Mouse (Mus musculus) ES-E14 (cell line): ENCODE data around the gene Adtrp. TPM values are rescaled to one million over a fixed set of nuclear protein-coding genes. Genes with fewer than 3 reads are reported as not detected.

Experiments used
- DNase-seq: peaks from one replicate; pipeline ENCODE4 v3.0.0-alpha.2; 2013; ENCODE audit warnings: low read depth, low spot score
- H3K27ac ChIP-seq: 2 replicates; pipeline ENCODE4 v1.5.1; 2012; ENCODE audit warnings: low read depth, mild to moderate bottlenecking, low read length, moderate library complexity, mixed read lengths; ENCODE audit not compliant: poor library complexity, insufficient read depth, severe bottlenecking
- H3K36me3 ChIP-seq: 2 replicates; pipeline ENCODE4 v1.6.1; 2012; ENCODE audit warnings: mild to moderate bottlenecking, low read length, moderate library complexity, mixed read lengths; ENCODE audit not compliant: control insufficient read depth, poor library complexity, insufficient read depth, severe bottlenecking
- H3K4me1 ChIP-seq, 2 experiments: fragments of 150-350 bp in 1 of 2; sonication (generic) in 1 of 2; 2 replicates each; pipeline ENCODE4 v1.6.1; 2012; ENCODE audit warnings: low read length in 2 of 2, mild to moderate bottlenecking in 1 of 2, mixed read lengths in 1 of 2; ENCODE audit not compliant: control insufficient read depth in 2 of 2, insufficient read depth in 2 of 2, poor library complexity in 1 of 2
- H3K4me3 ChIP-seq, 2 experiments: fragments of 150-350 bp in 1 of 2; sonication (generic) in 1 of 2; 2 replicates each; pipeline ENCODE4 v1.5.1; 2012; ENCODE audit warnings: low read length in 2 of 2, low read depth in 1 of 2, mild to moderate bottlenecking in 1 of 2, mixed read lengths in 1 of 2; ENCODE audit not compliant: insufficient read depth in 1 of 2, poor library complexity in 1 of 2, severe bottlenecking in 1 of 2
- H3K9ac ChIP-seq: 2 replicates; pipeline ENCODE4 v1.6.1; 2012; ENCODE audit warnings: low read depth, mild to moderate bottlenecking, low read length, mixed read lengths; ENCODE audit not compliant: poor library complexity, insufficient read depth, severe bottlenecking
- H3K9me3 ChIP-seq: fragments of 150-350 bp; sonication (generic); 2 replicates; pipeline ENCODE4 v1.6.1; 2012; ENCODE audit warnings: low read depth, mild to moderate bottlenecking, low read length; ENCODE audit not compliant: control insufficient read depth, insufficient read depth
- CHD2 ChIP-seq: IDR thresholded peaks from 2 replicates; pipeline ENCODE4 v1.6.1; 2014; ENCODE audit warnings: mild to moderate bottlenecking, low read depth, low read length, inconsistent platforms
- HCFC1 ChIP-seq: IDR thresholded peaks from 2 replicates; pipeline ENCODE4 v1.6.1; 2012; ENCODE audit warnings: low read length, inconsistent platforms, borderline replicate concordance; ENCODE audit not compliant: insufficient read depth
- MAFK ChIP-seq: IDR thresholded peaks from 2 replicates; pipeline ENCODE4 v1.6.1; 2014; ENCODE audit warnings: mild to moderate bottlenecking, low read depth, low read length, inconsistent platforms; ENCODE audit not compliant: insufficient read depth
- ZC3H11A ChIP-seq: IDR thresholded peaks from 2 replicates; pipeline ENCODE4 v1.6.1; 2012; ENCODE audit warnings: low read depth, mild to moderate bottlenecking, inconsistent platforms, low read length, borderline replicate concordance
- ZNF384 ChIP-seq: IDR thresholded peaks from 2 replicates; pipeline ENCODE4 v1.6.1; 2012; ENCODE audit warnings: low read depth, low read length, inconsistent platforms
- in situ Hi-C, 2 experiments: fragments of 600-800 bp; cut with MboI; formaldehyde crosslinking; loops; one replicate each; pipeline ENCODE4 v1.15.1; 2025; ENCODE audit warnings: low sequenced_read_pairs in 2 of 2, inconsistent platforms in 1 of 2; ENCODE audit not compliant: unreplicated experiment in 2 of 2
- total RNA-seq: library from RNA; depleted of rRNA; stranded (reverse); fragments of 300-350 nt; gene quantifications from 2 replicates; pipeline ENCODE4 v1.2.3, GENCODE M21; 2012

The Adtrp gene
- total RNA-seq, 1 experiment = 0.58 TPM

DNA sequence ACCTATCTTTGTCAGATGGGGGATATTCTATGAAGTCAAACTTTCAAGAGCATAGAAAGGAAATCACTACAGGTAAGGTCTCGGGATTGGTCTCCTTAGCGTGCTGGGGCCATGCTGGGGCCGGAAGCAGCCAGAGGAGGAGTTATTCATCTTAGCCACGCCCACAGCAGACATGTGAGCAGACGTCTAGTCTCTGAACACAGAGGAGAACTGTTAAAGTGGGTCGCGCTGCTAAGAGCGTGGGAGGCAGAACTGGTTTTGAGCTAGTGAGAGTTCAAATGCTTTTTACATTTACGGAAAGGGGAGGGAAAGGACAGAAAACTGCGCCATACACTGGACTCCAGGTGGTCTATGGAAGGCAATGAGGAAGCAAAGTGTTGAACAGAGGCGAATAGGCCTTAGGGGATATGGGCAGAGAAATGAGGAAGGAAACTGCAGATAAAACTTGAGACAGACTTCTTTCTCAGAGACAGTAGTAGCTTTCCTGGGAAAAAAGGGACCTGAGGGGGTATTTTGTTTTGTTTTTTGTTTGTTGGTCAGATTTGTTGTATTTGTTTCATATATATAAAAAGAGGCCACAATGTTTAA, 22.0 kb downstream of the Adtrp start:
- TF ChIP-seq ZC3H11A (no peak), MAFK (no peak), ZNF384 (no peak), HCFC1 (no peak), CHD2 (no peak)
- no peaks in the 10 kb centered on the region for H3K9me3 ChIP-seq
- no peaks in the 10 kb centered on the region for H3K36me3 ChIP-seq
- no peak overlapping the region for H3K27ac ChIP-seq
- H3K4me1 ChIP-seq = peaks cover 0 to 3% of the 10 kb centered on the region in 2 experiments; a peak in 1 of 4 replicates
- no peak for DNase-seq
- H3K4me3 ChIP-seq = no peak overlapping the region
- in situ Hi-C loops = no loop called here
- H3K9ac ChIP-seq = no peak overlapping the region

DNA sequence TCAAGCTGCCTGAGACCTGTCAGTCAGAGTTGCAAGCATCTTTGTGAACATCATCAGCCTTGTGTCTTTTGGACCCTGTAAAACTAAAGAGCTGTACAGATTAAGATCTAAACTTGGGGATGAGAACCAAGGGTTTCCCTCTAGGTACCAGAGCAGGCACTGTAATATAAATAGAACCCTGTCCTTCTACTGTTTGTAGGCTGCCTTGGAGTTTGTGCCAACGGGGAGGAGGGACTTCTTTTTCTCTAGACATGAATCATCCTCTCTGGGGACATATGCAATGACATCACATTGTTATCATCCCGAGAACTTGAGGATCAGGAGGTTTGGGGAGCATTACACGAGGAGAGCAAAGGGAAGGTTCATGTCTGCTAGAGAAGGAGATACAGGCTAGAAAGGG, 24.4 kb downstream of the Adtrp start:
- Histone ChIP-seq H3K4me3 (no peak overlapping the region), H3K9me3 (no peaks in the 10 kb centered on the region), H3K4me1 (peaks cover 0 to 3% of the 10 kb centered on the region in 2 experiments; a peak in 1 of 4 replicates), H3K36me3 (no peaks in the 10 kb centered on the region), H3K27ac (no peak overlapping the region), H3K9ac (no peak overlapping the region)
- in situ Hi-C loops = no loop called here
- DNase-seq = no peak
- TF ChIP-seq MAFK = no peak
- no peak for TF ChIP-seq CHD2
- TF ChIP-seq ZNF384 = no peak
- TF ChIP-seq HCFC1 = no peak
- TF ChIP-seq ZC3H11A = no peak

GRCm38 (mm10) chr13:41822617-41823016, 24.9 kb downstream of the Adtrp start:
- H3K9ac ChIP-seq = no peak overlapping the region
- H3K4me1 ChIP-seq = peaks cover 0 to 3% of the 10 kb centered on the region in 2 experiments; a peak in 1 of 4 replicates
- TF ChIP-seq ZNF384 (no peak), HCFC1 (no peak), CHD2 (no peak)
- no peak overlapping the region for H3K27ac ChIP-seq
- no peak for DNase-seq
- no peaks in the 10 kb centered on the region for H3K36me3 ChIP-seq
- no peaks in the 10 kb centered on the region for H3K9me3 ChIP-seq
- no peak overlapping the region for H3K4me3 ChIP-seq
- in situ Hi-C loops = no loop called here

DNA sequence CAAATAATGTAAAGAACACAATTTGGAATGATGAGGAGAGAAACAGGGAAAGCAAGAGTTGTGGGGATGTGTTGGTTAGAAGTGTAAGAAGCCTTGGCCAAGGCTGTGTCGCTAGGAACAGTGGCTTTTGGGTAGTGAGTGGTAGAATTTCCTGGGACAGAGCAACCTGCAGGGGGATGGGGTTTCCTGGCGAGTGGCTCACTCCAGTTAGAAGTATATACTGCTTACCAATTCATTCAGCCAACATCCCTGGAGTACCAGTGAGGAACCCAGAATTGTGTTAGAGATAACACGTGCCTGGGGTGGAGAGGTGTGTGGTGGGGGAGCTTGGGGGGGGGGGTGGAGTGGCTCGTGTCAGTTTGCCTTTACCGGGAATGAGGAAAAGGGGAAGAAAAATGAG, 25.4 kb downstream of the Adtrp start:
- DNase-seq = no peak
- in situ Hi-C loops = no loop called here
- H3K4me3 ChIP-seq = no peak overlapping the region
- TF ChIP-seq MAFK = no peak
- no peak for TF ChIP-seq CHD2
- no peak for TF ChIP-seq HCFC1
- TF ChIP-seq ZC3H11A = no peak
- no peak for TF ChIP-seq ZNF384
- H3K36me3 ChIP-seq = no peaks in the 10 kb centered on the region
- H3K9me3 ChIP-seq = no peaks in the 10 kb centered on the region
- H3K4me1 ChIP-seq = peaks cover 0 to 3% of the 10 kb centered on the region in 2 experiments; a peak in 1 of 4 replicates
- H3K9ac ChIP-seq = no peak overlapping the region; the same call in 1 of the 2 replicates
- no peak overlapping the region for H3K27ac ChIP-seq

- no peak overlapping the region for H3K9ac ChIP-seq
- peaks cover 0 to 3% of the 10 kb centered on the region in 2 experiments; a peak in 1 of 4 replicates for H3K4me1 ChIP-seq
- in situ Hi-C loops = no loop called here
- no peak for DNase-seq
- no peak for TF ChIP-seq MAFK
- TF ChIP-seq CHD2 = no peak
- TF ChIP-seq ZC3H11A = no peak
- TF ChIP-seq HCFC1 = no peak
- no peak for TF ChIP-seq ZNF384
- H3K9me3 ChIP-seq = no peaks in the 10 kb centered on the region
- H3K36me3 ChIP-seq = no peaks in the 10 kb centered on the region
- H3K4me3 ChIP-seq = no peak overlapping the region
- H3K27ac ChIP-seq = no peak overlapping the region
Measured at GRCm38 (mm10) chr13:41820947-41821346, 26.5 kb downstream of the Adtrp start.
